Mouse (Mus musculus) v-Abl transformed pro-B cells (cell line): ENCODE results near the gene 4930469K13Rik.

Experiments
- in situ Hi-C, 2 experiments: fragments of 400-800 bp; cut with MboI; formaldehyde crosslinking; loops; one replicate each; pipeline ENCODE4 v1.15.1; 2025; ENCODE audit not compliant: unreplicated experiment in 2 of 2

The 4930469K13Rik gene

GRCm38 (mm10) chr11:34079542-34080464, 18.6 kb downstream of the 4930469K13Rik start:
- in situ Hi-C loops: loop anchor here in 1 of 2 experiments (10.0 kb wide), 1 partner anchor 75 kb away; no protein-coding TSS in a partner anchor

DNA sequence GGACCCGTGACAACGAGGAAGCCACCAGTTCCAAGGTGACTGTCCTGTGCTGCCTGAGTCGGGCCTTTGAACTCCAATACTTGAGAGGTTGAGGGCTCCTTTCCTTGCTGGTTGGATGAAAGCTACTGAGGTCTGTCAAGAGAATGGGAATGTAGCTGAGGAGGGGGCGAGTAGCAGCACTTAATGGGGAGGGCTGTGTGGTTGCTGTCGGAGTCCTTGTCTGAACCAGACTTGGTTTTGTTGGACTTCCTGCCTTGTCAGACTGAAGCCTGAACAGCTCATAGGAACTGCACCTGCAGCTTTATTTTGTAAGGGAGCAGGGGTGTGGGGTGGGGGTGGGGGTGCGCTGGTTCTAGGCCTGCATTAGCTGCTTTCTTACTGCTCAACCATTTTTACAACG, 19.8 kb downstream of the 4930469K13Rik start:
- in situ Hi-C loops: loop anchor here in 1 of 2 experiments (10.0 kb wide), 1 partner anchor 74 kb away; no protein-coding TSS in a partner anchor

DNA sequence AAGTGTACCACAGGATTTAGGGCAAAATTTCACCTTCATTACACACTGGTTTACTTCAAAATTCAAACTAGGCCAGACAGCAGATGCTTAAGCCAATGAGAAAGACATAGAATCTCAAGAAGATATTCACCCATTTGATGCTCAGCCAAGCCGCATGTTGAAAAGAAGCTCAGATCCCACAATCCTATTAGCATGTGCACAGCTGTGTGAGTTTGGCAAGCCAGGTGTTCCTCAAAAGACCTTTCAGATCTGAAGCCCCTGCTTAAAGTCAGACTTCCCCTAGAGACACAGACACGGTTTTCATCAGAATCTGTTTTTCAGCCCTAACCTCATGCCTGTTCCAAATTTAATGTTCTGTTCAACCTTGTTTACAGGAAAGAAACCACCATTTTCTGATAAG, 20.5 kb downstream of the 4930469K13Rik start:
- in situ Hi-C loops: loop anchor here in 1 of 2 experiments (10.0 kb wide), 1 partner anchor 73 kb away; no protein-coding TSS in a partner anchor

GRCm38 (mm10) chr11:34073776-34074175, 24.6 kb downstream of the 4930469K13Rik start:
- in situ Hi-C loops: loop anchor here in 1 of 2 experiments (10.0 kb wide), 1 partner anchor 69 kb away; no protein-coding TSS in a partner anchor

DNA sequence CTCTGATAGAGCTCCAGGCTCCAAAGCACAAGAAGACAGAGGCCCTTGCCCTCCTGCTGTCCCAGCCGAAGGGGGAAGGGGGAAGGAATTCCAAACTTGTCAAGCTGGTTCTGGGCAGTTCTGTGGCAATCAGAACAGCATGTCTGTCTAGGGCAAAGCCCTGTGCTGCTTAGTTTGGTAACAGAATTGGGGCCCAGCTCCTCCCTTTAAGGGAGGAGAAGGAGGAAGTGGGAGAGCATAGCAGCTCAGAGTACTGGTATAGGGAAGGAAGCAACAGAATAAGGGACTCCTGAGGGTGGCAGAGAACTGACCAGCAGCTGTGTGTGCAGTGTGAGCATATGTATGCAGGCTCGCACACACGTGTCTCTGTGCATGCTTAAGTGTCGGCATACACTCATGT, 26.0 kb downstream of the 4930469K13Rik start:
- in situ Hi-C loops: loop anchor here in 1 of 2 experiments (10.0 kb wide), 1 partner anchor 68 kb away; no protein-coding TSS in a partner anchor

- in situ Hi-C loops: loop anchor here in 1 of 2 experiments (10.0 kb wide), 1 partner anchor 66 kb away; no protein-coding TSS in a partner anchor
These were observed 27.8 kb downstream of the 4930469K13Rik start for GRCm38 (mm10) chr11:34070596-34070995.

DNA sequence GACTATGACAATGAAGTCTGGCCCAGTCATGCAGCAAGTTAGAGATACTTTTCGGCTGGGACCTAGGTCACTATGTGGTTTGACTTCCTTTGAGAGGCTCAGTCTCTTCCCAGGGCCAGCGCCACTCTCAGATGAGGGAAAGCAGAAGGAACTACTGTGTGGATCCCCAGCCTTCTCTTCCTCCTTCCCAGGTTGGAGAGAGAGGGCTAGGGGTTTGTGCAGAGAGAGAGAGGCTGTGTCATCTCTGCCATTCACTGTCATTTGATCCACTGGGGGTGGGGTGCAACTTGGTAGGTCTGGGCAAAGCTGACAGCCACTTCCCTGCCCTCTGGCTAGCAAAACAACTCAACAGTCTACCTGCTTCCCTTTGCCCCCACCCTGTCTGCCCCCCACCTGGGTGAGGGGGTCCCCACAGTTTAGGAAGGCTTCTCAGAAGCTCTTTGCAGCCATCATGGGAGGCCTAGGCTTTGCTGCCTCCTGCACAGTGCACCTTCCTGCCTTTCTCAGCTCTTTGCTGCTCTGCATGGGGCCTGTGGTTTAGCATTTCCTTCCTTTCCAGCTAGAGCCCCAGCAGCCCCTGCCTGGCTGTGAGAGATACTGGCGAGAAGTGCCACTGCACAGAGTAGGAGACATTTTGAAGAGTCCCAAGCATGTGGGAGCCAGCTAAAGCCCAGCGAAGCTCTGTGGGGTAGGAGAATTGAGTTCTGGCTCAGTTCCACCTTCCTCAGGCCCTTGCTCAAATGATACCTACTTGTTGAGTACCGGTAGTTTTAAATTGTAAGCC, 34.5 kb downstream of the 4930469K13Rik start:
- in situ Hi-C loops: loop anchor here in 1 of 2 experiments (10.0 kb wide), 1 partner anchor 59 kb away; no protein-coding TSS in a partner anchor

DNA sequence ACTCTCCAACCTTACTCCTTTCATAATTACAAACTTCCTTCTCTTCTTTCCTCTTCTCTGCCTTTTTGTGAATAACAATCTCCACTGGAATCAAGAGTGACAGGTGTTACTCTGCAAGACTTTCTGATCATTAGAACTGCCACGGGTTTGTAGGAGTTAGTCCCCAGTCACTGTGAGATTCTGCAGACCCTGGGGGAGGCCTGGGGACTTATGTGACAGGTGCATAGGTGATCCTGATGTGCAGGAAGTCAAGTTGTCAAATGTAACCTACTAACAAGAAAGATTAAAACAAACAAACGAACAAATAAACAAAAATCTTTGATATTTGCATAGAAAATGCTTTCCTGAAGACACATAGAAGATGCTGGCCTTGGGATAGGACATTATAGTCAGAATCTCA, 35.1 kb downstream of the 4930469K13Rik start:
- in situ Hi-C loops: loop anchor here in 1 of 2 experiments (10.0 kb wide), 1 partner anchor 58 kb away; no protein-coding TSS in a partner anchor

GRCm38 (mm10) chr11:34061740-34062139, 36.6 kb downstream of the 4930469K13Rik start:
- in situ Hi-C loops: loop anchor here in 1 of 2 experiments (10.0 kb wide), 1 partner anchor 57 kb away; no protein-coding TSS in a partner anchor

DNA sequence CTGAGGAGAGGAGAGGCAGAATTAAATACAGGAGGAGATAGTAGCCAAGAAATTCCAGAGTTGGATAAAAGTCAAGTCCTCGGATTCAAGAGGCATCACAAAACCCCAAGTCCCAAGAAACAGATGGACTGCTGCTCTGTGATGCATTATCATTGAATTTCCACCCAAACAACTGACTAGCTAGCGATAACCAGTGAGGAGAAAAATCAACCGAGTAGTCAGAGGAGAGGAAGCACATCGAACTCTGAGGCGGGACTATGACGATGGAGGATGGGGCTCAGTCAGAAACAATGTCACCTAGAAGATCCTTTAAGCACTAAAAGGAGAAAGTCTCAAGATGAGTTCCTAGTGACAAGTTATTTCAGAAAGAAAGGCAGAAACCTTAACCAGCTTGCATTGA, 39.4 kb downstream of the 4930469K13Rik start:
- in situ Hi-C loops: no loop called here

DNA sequence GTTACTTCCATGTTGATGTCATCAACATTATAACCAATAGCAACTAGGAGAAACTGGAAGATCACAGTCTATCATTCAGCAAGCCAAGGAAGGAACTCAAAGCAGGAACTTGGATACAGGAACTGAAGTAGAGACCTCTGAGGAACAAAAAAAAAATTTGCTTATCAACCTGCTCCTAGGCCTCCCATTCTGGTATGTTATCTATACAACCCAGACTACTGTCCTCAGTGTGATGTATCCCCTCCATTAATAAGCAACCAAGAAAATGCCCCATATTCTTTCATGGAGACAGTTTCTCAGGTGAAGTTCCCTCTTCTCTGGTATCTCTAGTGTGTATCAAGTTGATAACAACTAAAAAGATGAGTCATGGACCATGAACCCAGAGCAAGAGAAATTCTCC, 40.0 kb downstream of the 4930469K13Rik start:
- in situ Hi-C loops: no loop called here

DNA sequence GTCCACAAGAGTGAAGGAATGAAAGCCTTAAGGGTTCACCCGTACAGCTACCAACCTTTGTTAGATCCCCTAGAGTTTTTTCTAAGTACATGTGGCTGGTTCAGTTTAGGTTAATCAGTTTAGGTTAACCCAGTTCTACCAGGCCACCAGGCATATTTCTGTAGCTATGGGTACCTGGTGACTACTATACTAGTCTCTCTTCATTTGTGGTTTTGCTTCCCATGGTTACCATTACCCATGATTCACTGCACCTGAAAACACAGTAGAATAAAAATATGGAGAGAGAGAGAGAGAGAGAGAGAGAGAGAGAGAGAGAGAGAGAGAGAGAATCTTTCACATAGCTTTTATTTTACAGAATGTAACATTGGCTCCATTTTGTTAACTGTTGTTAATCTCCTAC, 41.6 kb downstream of the 4930469K13Rik start:
- in situ Hi-C loops: no loop called here

DNA sequence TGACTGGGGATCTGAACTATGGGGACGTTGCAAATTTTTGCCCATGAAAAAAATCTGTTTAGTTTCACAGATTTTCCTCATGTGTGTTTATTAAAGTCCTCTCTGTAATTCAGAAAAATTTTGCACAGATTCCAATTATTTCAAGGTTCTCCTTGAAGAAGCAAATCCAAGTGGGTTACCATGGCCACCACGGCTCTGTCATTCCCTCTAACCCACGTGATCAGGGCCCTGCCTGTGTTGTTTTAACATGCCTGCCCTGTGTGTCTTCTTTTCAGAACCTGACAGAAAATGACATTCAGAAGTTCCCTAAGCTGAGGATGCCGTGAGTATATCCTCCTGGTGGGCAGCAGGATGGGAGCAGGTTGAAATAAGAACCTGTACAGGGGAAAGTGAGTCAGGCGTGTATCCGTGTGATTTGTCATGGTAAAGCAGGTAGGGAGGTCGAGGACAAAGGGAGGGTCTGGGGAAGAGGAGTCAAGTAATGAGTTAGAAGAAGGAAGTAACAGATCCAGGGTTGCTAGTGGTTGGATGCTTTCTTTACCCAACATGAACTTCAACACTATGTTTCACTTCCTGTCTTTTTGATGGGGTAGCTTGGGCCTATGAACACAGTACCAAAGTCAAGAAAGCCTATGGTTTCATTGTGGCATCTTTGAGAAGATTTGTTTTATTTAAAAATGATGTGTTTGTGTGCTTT, 44.2 kb downstream of the 4930469K13Rik start:
- in situ Hi-C loops: no loop called here

- in situ Hi-C loops: no loop called here
These were observed 45.1 kb downstream of the 4930469K13Rik start for GRCm38 (mm10) chr11:34053031-34053818.

DNA sequence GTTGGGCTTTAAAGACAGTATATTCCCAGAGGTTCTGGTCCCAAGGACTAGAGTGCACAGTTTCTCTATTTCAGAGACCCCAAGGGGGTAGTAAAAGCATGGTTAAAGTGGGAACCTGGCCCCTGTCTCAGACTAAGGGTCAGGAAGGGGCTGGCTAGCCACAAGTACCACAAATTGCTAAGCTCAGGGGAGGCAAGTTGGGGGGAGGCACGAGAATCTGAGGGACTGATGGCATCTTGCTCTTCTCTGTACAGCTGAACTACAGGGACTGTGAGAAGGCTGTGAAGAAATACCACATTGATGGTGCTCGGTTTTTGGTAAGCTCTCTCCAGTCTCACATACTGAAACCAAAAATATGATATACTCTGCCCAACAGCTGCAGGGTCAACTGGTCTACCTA, 47.7 kb downstream of the 4930469K13Rik start:
- in situ Hi-C loops: no loop called here

GRCm38 (mm10) chr11:34050063-34050462, 48.3 kb downstream of the 4930469K13Rik start:
- in situ Hi-C loops: no loop called here

DNA sequence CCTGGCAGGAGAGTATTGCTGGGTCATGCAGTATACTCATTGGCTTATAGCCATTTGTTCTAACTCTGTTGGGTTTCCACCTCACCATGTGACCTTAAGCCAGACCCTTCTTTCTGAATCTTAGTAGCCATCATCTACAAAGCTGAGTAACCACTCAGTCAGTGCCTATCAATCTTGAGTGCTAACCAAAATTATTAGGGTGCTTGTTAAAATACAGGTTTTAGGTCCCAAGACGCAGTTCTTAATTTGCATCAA, 49.3 kb downstream of the 4930469K13Rik start:
- in situ Hi-C loops: loop anchor here in 1 of 2 experiments (25.0 kb wide), 1 partner anchor 763 kb away; no protein-coding TSS in a partner anchor

GRCm38 (mm10) chr11:34048375-34049124, 49.8 kb downstream of the 4930469K13Rik start:
- in situ Hi-C loops: loop anchor here in 1 of 2 experiments (25.0 kb wide), 1 partner anchor 764 kb away; no protein-coding TSS in a partner anchor

GRCm38 (mm10) chr11:34047542-34047937, 50.8 kb downstream of the 4930469K13Rik start:
- in situ Hi-C loops: loop anchor here in 1 of 2 experiments (25.0 kb wide), 1 partner anchor 765 kb away; no protein-coding TSS in a partner anchor
